ENCODE assay signal across 14 mouse cellular contexts in genomic region chr12:12722982-12723661, GRCm38 (mm10).
DNase-seq lines count a peak whose midpoint lies in the region; ATAC-seq and TF ChIP-seq lines count a peak whose summit lies in the region.
"Had no signal": no experiment of that assay in that cellular context is flagged by ENCODE, and none has a peak within 500 bp of the region (broad histone marks: within the 10 kb centered on the region; RNA-seq: fewer than 3 reads in every experiment).

No protein-coding gene starts in this region.

- no peaks in the 10 kb centered on the region for H3K9me3 ChIP-seq in E14TG2a.4 (ENCODE audit: low read length)
- H3K9me3 ChIP-seq in hindbrain, embryonic 11.5 days (ENCODE audit: control insufficient read depth, low read length): no peaks in the 10 kb centered on the region
- H3K9me3 ChIP-seq in midbrain, embryonic 14.5 days (ENCODE audit: control insufficient read depth, low read length): no peaks in the 10 kb centered on the region
- H3K9me3 ChIP-seq in intestine, embryonic 16.5 days (ENCODE audit: control insufficient read depth, low read length): no peaks in the 10 kb centered on the region
- H3K9me3 ChIP-seq: limb, embryonic 10.5 days; liver, embryonic 15.5 days had no signal

- peaks cover 11% of the 10 kb centered on the region; the same call in 1 of the 2 replicates for H3K27me3 ChIP-seq in E14TG2a.4 (ENCODE audit: insufficient read depth, low read length)
- no peaks in the 10 kb centered on the region for H3K27me3 ChIP-seq in hindbrain, embryonic 11.5 days (ENCODE audit: control insufficient read depth, insufficient read depth, low read length)
- H3K27me3 ChIP-seq in midbrain, embryonic 14.5 days (ENCODE audit: control insufficient read depth, insufficient read depth, low read length): no peaks in the 10 kb centered on the region
- H3K27me3 ChIP-seq in intestine, embryonic 16.5 days (replicated peaks; ENCODE audit: control insufficient read depth, insufficient read depth, low read length): no peaks in the 10 kb centered on the region

- peak; percentile 76 for ATAC-seq in hindbrain, embryonic 11.5 days (ENCODE audit: low FRiP score)
- ATAC-seq in midbrain, embryonic 14.5 days (ENCODE audit: low FRiP score, low TSS enrichment): peak; percentile 69
- ATAC-seq in intestine, embryonic 16.5 days: no peak
- ATAC-seq in megakaryocyte progenitor cell, adult 5-6 weeks (replicated peaks; ENCODE audit: poor library complexity): no peak

- H3K4me1 ChIP-seq in E14TG2a.4 (replicated peaks; ENCODE audit: low read depth, low read length): peaks cover 37% of the 10 kb centered on the region
- peaks cover 20% of the 10 kb centered on the region for H3K4me1 ChIP-seq in hindbrain, embryonic 11.5 days (replicated peaks; ENCODE audit: control insufficient read depth, insufficient read depth, low read length)
- peaks cover 27% of the 10 kb centered on the region for H3K4me1 ChIP-seq in midbrain, embryonic 14.5 days (ENCODE audit: control insufficient read depth, insufficient read depth, low read length)
- 0 out of 2 replicates have a peak, but pooled peaks cover 3% of the 10 kb centered on the region for H3K4me1 ChIP-seq in intestine, embryonic 16.5 days (ENCODE audit: control insufficient read depth, insufficient read depth, low read length)
- H3K4me1 ChIP-seq: liver, embryonic 15.5 days had no signal

- no peaks in the 10 kb centered on the region for H3K36me3 ChIP-seq in E14TG2a.4 (ENCODE audit: insufficient read depth, low read length)
- no peaks in the 10 kb centered on the region for H3K36me3 ChIP-seq in hindbrain, embryonic 11.5 days (ENCODE audit: control insufficient read depth, insufficient read depth, low read length)
- no peaks in the 10 kb centered on the region for H3K36me3 ChIP-seq in midbrain, embryonic 14.5 days (ENCODE audit: control insufficient read depth, insufficient read depth, low read length)
- no peaks in the 10 kb centered on the region for H3K36me3 ChIP-seq in intestine, embryonic 16.5 days (ENCODE audit: control insufficient read depth, insufficient read depth, low read length)
- H3K36me3 ChIP-seq: limb, embryonic 10.5 days; liver, embryonic 15.5 days had no signal

- H3K4me3 ChIP-seq in E14TG2a.4 (replicated peaks; ENCODE audit: low read length): peak overlapping the region; percentile 46
- no peak overlapping the region for H3K4me3 ChIP-seq in hindbrain, embryonic 11.5 days (ENCODE audit: low read depth, low read length)
- H3K4me3 ChIP-seq in midbrain, embryonic 14.5 days (replicated peaks; ENCODE audit: low read depth, low read length): 0 out of 2 replicates have a peak overlapping the region, but pooled peaks have one; percentile 1
- no peak overlapping the region for H3K4me3 ChIP-seq in intestine, embryonic 16.5 days (ENCODE audit: low read length)
- H3K4me3 ChIP-seq: limb, embryonic 10.5 days; liver, embryonic 15.5 days had no signal

- TF ChIP-seq CTCF in E14TG2a.4 (conservative IDR thresholded peaks at IDR 0.05; ENCODE audit: low read length): no peak

- H3K4me2 ChIP-seq in hindbrain, embryonic 11.5 days (replicated peaks; ENCODE audit: low read depth, low read length): peak overlapping the region; percentile 31
- H3K4me2 ChIP-seq in midbrain, embryonic 14.5 days (ENCODE audit: low read length): peak overlapping the region; percentile 45
- H3K4me2 ChIP-seq in intestine, embryonic 16.5 days (ENCODE audit: low read depth, low read length): no peak overlapping the region
- H3K4me2 ChIP-seq: liver, embryonic 15.5 days had no signal

- H3K27ac ChIP-seq in hindbrain, embryonic 11.5 days (ENCODE audit: low read depth, low read length): peak overlapping the region; percentile 76
- H3K27ac ChIP-seq in midbrain, embryonic 14.5 days (replicated peaks; ENCODE audit: low read depth, low read length): peak overlapping the region; percentile 75
- H3K27ac ChIP-seq in intestine, embryonic 16.5 days (ENCODE audit: low read length): no peak overlapping the region
- H3K27ac ChIP-seq: limb, embryonic 10.5 days; liver, embryonic 15.5 days had no signal

- WGBS in hindbrain, embryonic 11.5 days: 28% methylated on average over 20 of the region's 20 CpGs
- 3% methylated on average over 20 of the region's 20 CpGs for WGBS in midbrain, embryonic 14.5 days
- WGBS in intestine, embryonic 16.5 days: 77% methylated on average over 20 of the region's 20 CpGs

- H3K9ac ChIP-seq in hindbrain, embryonic 11.5 days (ENCODE audit: low read depth, low read length): peak overlapping the region; percentile 29; the same call in 1 of the 2 replicates
- peak overlapping the region; percentile 45; the same call in 1 of the 2 replicates for H3K9ac ChIP-seq in midbrain, embryonic 14.5 days (replicated peaks; ENCODE audit: low read length)
- H3K9ac ChIP-seq in intestine, embryonic 16.5 days (ENCODE audit: low read depth, low read length): no peak overlapping the region
- H3K9ac ChIP-seq: liver, embryonic 15.5 days had no signal

- peak; percentile 74 for DNase-seq in embryo, embryonic 9.5 days (ENCODE audit: extremely low spot score)
- peak; percentile 72 for DNase-seq in hindbrain, embryonic 11.5 days (ENCODE audit: low spot score)
- peak; percentile 80 for DNase-seq in midbrain, embryonic 14.5 days
- no peak for DNase-seq in adrenal gland, adult 18-20 months (ENCODE audit: low spot score in 2 of 2)
- no peak for DNase-seq in spleen, postnatal 4 days (ENCODE audit: low spot score in 2 of 2)
- DNase-seq: adrenal gland, adult 2 months; B cell, adult 2 months; gastrocnemius, postnatal 25 days; kidney, adult 11 months had no signal

Comparison
In these comparisons a context has a peak if more than half of its experiments do, and no peak if none do; other contexts are left out.
1. H3K4me3 ChIP-seq: peak in E14TG2a.4 (single experiment) and midbrain, embryonic 14.5 days (single experiment); none in hindbrain, embryonic 11.5 days (single experiment) and intestine, embryonic 16.5 days (single experiment).
2. DNase-seq: peak in embryo, embryonic 9.5 days (single experiment), hindbrain, embryonic 11.5 days (single experiment) and midbrain, embryonic 14.5 days (single experiment); none in adrenal gland, adult 18-20 months (0 of 2) and spleen, postnatal 4 days (0 of 2).
3. ATAC-seq: peak in hindbrain, embryonic 11.5 days (single experiment) and midbrain, embryonic 14.5 days (single experiment); none in intestine, embryonic 16.5 days (single experiment) and megakaryocyte progenitor cell, adult 5-6 weeks (single experiment).